Mouse (Mus musculus) heart, postnatal 36 days (tissue): ENCODE data around the gene Tsen2. TPM values are rescaled to one million over a fixed set of nuclear protein-coding genes. Genes with fewer than 3 reads are reported as not detected.

Experiments
- DNase-seq, 2 experiments: peaks; one replicate each; pipeline ENCODE4 v3.0.0; 2021 to 2022
- intact Hi-C: fragments of 180-260 bp; cut with DNase I; formaldehyde crosslinking; loops from one replicate; pipeline ENCODE4 v1.15.1; 2025
- total RNA-seq, 2 experiments: library from RNA; stranded (reverse); gene quantifications; 2 replicates each; pipeline ENCODE4 v1.2.3; 2021

Tsen2 gene
- total RNA-seq, 2 experiments from 2014 or later: 7.9 to 10.0 TPM

- peak; percentile 84 to 86 for DNase-seq
- intact Hi-C loops: loop anchor here (1.0 to 5.0 kb wide), 5 partner anchors 107 to 364 kb away; partner anchors contain the start of genes Gm17482 and Pparg
These were observed 5.6 kb upstream of the Tsen2 start for GRCm38 (mm10) chr6:115538645-115539429.

- intact Hi-C loops: loop anchor here (10.0 kb wide), 1 partner anchor 507 kb away; the partner anchor contains the start of gene Tamm41
- no peak for DNase-seq
These were observed 2.7 kb upstream of the Tsen2 start for GRCm38 (mm10) chr6:115541676-115542275.

GRCm38 (mm10) chr6:115542341-115542740, 2.1 kb upstream of the Tsen2 start:
- intact Hi-C loops: loop anchor here (10.0 kb wide), 1 partner anchor 508 kb away; the partner anchor contains the start of gene Tamm41
- no peak for DNase-seq

DNA sequence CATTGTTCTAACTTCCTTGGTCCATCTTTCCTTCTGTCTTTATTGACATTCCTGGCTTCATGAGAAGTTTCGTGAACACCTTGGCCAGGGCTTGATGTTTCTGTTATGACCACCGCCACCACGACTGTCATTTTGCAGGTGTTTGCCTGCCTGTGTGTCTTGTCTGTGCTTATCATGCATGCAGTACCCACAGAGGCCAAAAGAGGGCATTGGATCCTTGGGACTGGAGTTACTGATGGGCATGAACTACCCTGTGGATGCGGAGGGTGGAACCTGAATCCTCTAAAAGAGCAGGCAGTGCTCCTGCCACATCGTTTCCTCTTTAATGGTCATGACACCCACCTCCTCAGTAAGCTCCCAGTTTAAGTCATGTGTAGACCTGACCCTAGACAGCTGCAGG, 1.8 kb downstream of the Tsen2 start:
- DNase-seq: peak; percentile 35 to 59
- intact Hi-C loops: loop anchor here (5.0 to 10.0 kb wide), 3 partner anchors 131 to 511 kb away; partner anchors contain the start of genes Raf1, Rpl32 and Tamm41

GRCm38 (mm10) chr6:115555485-115555884, 11.0 kb downstream of the Tsen2 start:
- intact Hi-C loops: no loop called here
- no peak for DNase-seq

DNA sequence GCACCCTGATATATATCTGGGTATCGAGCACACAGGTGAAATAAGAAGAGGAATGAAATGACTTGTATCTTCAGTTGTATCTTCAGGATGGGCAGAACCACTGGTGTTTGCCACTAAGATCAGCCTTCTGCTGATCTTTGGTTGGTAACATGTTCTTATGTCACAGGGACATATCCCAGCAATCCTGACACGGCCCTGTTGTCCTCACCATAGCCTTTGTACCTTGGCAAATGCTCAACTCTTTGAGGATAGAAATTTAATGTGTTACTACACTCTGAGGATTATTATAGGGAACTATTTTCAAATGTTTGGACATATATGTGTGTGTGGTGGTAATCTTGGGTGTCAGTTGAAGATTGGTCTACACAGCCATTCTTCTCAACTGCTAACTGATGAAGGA, 13.7 kb downstream of the Tsen2 start:
- intact Hi-C loops: no loop called here
- DNase-seq: no peak

DNA sequence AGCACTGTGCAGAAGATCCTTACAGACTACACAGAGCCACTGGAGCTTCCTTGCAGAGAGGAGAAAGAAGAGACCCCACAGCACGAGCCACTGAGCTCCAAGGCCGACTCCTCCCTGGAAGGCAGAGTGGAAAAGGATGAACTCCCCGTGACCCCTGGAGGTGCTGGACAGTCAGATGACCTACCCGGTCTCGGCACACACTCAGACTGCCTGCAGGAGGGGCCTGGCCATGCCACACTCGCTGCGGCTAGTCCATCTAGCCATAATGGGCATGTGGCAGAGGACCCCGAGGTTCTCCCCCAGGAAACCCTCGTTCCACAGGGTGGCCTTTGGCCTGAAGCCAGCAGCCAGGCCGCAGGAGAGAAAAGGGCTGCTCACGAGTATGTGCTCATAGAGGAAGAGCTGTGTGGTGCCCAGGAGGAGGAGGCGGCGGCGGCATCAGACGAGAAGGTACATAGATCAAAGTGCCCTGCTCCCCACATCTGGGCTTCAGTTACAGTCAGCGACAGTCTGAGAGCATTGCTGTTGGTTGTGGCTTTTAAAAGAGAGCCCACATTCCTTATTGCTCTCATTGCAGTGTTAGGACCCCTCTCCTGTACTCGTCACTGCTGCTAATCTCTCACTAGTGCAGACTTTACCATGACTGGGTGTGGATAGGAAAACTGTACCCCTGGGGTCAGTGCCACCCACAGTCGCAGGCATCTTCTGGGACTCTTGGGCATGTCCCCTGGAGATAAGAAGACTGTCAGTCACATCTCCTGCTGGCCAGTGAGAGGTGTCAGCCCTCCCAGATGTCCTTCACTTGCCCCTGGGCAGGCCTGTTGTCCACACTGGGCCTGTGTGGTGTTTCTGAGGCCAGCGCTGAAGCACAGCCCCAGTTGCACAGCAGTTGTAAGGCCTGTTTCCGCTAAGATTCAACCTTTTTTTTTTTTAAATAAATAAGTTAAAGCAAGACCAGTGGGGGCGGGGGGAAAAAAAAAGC, 15.5 kb downstream of the Tsen2 start:
- intact Hi-C loops: no loop called here
- DNase-seq: peak in 1 of 2 experiments; percentile 13

DNA sequence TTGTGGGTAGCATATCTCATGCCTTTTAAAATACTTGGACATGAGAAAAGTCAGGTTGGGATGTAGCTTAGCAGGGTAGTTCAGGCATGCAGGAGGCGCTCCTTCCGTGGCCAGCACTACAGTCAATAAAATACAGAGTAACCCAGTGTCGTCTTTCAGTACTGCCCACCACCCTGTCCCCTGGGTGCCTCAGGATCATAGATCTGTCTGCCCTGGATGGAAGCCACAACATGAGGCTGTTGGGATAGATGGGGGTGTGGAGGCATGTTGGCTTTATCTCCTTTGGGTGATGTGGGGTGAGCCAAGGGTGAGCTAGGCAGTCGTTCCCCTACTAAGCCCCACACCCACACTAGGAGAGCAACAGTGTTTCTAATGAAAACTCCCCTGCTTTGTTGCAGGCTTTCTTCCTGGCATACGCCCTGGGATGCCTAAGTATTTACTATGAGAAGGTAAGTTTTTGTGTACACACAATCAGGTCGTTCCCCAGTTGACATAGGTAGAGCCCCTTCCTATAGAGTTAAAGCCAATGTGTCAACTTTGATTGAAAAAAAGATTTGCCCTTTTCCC, 21.1 kb downstream of the Tsen2 start:
- no peak for DNase-seq
- intact Hi-C loops: no loop called here

GRCm38 (mm10) chr6:115574171-115574570, 29.7 kb downstream of the Tsen2 start:
- DNase-seq: no peak
- intact Hi-C loops: no loop called here

DNA sequence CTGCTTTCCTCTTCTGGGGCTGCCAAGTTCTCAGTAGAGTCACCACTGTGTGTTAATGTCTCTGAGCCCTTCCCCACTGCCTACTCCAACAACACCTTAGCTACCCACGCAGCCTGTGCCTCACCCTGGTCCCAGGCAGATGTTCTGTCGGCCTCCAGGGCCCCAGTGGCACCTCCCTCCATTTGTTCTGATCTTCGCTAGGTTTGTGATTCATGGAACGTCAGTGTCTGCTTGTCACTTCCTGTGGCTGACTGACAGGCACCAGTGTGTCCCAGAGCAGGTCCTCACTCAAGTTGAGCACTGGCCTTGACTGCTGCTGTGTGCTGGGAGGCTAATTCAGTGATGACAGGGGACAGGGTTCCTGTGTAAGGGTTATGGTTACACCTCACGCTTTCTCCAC, 32.9 kb downstream of the Tsen2 start:
- no peak for DNase-seq
- intact Hi-C loops: no loop called here

DNA sequence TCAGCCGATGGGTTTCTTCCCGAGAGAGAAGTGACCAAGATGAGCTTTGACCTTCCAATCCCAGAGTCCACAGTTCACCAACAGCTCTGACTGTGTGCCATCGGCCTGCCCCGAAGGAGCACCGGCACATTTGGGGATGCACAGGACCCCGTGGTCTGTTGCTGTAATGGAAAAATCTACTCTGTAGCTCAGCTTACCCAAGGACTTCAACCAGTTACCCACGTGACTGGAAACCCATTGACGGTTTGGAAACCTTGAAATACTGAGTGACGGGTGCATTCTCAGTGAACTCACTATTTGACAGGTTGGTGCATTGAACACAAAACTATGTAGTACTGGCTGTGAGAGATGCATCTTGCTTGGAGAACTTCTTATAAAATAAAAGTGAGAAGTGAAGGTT, 33.5 kb downstream of the Tsen2 start:
- intact Hi-C loops: no loop called here
- DNase-seq: no peak

- no peak for DNase-seq
- intact Hi-C loops: no loop called here
These were observed 36.3 kb downstream of the Tsen2 start for GRCm38 (mm10) chr6:115580810-115581209.

DNA sequence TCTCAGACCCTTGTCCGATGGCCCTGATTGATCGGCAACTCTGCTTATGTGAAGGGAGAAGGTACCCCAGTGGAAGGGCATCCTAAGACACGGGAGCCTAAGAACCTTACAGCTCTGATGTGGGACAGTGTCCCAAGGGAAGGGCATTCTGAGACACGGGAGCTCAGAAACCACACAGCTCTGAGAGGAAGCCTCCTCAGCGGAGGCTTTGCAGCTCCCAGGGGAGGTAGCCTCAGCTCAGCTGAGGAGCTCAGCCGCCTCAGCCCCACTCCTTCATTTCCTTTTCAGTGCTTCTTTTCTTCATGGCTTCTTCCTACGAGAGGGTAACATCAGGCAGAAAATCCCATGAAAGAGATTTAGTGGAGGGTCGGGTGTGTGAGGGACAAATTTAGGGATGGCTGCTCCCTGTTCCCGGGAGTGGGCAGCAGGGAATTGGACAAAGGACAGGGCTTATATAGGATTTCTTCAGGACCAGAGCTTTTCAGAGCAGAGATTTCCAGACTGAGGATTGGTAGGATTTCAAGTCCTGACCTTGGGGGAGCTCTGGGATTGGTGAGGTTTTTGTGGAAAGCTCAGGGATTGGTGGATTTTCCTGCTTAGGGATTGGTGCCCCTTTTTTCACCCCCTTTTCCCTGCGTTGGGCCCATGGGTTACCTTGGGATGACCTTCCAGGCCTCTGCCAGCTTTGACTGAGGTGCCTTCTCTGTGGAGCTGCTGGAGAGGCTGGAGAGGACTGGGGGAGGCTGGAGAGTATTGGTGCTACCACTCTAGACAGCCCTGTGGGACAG, 38.1 kb downstream of the Tsen2 start:
- intact Hi-C loops: no loop called here
- DNase-seq: no peak

DNA sequence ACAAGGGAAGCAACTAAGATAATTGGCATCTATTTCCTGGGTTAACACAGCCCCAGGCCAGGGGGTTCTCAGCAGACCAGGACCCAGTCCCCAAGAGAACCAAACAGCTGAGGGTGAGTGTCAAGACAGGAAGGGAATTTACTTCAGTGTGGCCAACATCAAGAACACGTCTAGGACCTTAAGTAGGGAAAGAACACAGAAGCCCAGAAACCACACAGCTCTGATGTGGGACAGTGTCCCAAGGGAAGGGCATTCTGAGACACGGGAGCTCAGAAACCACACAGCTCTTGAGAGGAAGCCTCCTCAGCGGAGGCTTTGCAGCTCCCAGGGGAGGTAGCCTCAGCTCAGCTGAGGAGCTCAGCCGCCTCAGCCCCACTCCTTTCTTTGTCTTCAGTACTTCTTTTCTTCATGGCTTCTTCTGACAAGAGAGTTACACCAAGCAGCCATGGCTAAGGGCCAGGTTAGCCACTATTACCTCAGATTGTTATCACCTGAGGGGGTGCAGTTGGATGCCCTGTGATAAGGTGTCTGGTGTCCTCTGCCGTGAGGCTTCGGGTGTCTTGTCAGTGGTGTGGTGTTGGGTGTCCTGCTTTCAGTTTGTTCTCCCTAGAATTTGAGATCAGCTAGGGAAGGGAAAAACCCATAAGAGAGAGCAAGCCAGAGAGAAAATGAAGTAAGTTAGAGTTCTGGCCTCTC, 39.1 kb downstream of the Tsen2 start:
- no peak for DNase-seq
- intact Hi-C loops: no loop called here

DNA sequence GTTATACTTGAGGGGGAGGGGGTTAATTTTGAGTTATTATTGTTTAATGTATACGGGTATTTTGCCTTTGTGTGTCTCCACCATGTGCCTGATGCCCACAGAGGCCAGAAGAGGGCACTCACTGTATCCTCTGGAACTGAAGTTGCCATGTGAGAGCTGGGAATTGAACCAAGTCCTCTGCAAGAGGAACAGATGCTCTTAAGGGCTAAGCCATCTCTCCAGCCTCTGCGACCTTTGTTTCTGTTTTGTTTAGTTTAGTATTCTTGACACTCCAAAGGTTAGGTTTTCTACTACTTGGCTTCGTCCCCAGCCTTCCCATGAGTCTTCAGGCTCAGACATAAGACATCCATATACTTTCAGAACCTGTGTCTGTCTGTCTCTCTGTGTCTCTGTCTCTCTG, 39.7 kb downstream of the Tsen2 start:
- intact Hi-C loops: no loop called here
- no peak for DNase-seq

DNA sequence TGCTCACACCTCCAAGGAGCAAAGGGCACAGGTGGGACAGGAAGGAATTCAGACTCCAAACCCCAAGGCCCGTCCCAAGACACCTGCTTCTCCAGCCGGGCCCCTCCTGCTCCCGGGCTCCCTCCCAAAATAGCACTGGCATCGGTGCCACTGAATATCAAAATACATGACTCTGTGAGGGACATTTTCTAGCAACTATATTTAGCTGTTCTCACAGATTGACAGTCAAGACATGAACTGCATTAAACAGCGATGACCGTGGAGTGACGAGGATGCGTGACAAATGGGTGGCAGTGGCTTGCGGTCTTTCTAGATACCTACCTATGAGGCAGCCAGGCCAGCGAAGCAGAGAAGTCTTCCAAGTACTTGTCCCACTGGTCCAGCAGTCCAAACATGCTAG, 41.9 kb downstream of the Tsen2 start:
- peak in 1 of 2 experiments; percentile 18 for DNase-seq
- intact Hi-C loops: no loop called here

DNA sequence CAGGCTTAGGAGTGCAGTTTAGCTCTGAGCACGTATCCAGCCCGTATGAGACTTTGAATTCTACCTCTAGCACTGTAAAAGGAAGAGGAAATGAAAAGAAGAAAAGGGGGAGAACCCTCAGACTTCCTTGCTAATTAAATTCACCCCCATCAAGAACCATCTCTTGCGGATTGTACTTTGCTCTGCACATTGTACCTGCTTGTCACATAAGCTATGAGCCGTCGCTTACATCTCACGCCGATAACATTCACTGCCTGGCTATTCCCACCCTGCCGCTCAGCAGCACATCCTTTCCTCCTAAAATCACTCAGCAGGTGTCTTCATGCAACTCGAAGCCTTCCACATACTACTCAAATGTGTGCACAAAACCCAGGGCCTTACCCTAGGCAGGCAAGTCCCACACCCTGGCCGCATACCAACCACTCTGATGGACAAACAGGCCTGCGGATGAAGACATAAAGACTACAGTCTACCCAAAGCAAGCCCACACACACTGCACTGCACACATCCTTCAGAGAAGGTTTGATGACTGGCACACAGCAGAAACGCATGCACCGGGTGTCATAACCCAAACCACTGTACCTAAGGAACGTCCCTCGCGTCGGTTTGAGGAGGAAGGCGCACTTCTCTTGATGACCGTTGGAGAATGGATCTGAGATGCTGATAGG, 47.4 kb downstream of the Tsen2 start:
- DNase-seq: no peak
- intact Hi-C loops: no loop called here

DNA sequence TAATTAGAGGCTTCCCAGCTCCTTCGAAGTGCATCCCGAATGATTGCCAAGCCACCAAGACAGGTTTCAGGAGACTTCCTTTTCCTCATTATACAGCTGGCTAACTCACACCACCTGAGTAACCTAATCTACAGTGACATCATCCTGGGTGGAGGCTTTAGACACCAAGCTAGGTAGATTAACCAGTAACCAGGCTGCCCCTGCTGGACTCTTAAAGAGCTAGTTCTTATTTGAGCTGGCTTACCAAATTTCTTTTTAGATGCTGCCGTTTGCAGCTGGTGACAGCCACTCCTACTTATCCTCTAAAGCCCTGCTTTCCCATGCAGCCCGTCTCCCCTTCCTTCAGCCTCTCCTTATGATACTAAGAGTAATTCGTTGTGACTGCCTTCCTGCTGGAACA, 48.0 kb downstream of the Tsen2 start, which contains the start of gene Mkrn2os:
Mkrn2os (minus strand) TSS at position 119 of the 400 bp plus-strand sequence.
- no peak for DNase-seq
- intact Hi-C loops: no loop called here
